Mouse (Mus musculus) intestine, postnatal 0 days (tissue): ENCODE measurements at regions not wholly inside any gene's neighbourhood (a gene's known extent, or its start where the extent isn't known, plus 50 kb on each side); places are given as distances from the start of the nearest gene placed in this dataset.

Experiments
- ATAC-seq: fragments of 200-750 bp; cut with Nextera tagmentation; 2 replicates; pipeline ENCODE4 v1.8.0; 2017; ENCODE audit warnings: mild to moderate bottlenecking, moderate TSS enrichment, moderate library complexity
- H3K27ac ChIP-seq: fragments of 300-500 bp; sonication (generic); 2 replicates; pipeline ENCODE4 v1.5.1; 2014; ENCODE audit warnings: mild to moderate bottlenecking, low read depth, low read length, moderate library complexity
- H3K27me3 ChIP-seq: fragments of 300-500 bp; sonication (generic); replicated peaks from 2 replicates; pipeline ENCODE4 v1.6.1; 2014; ENCODE audit warnings: low read length, mixed read lengths; ENCODE audit not compliant: control insufficient read depth, insufficient read depth
- H3K36me3 ChIP-seq: fragments of 300-500 bp; sonication (generic); 2 replicates; pipeline ENCODE4 v1.6.1; 2014; ENCODE audit warnings: mild to moderate bottlenecking, moderate library complexity; ENCODE audit not compliant: control insufficient read depth, insufficient read depth
- H3K4me1 ChIP-seq: fragments of 300-500 bp; sonication (generic); replicated peaks from 2 replicates; pipeline ENCODE4 v1.6.1; 2014; ENCODE audit warnings: antibody characterized with exemption, low read length, mixed read lengths; ENCODE audit not compliant: control insufficient read depth, insufficient read depth
- H3K4me2 ChIP-seq: fragments of 300-500 bp; sonication (generic); replicated peaks from 2 replicates; pipeline ENCODE4 v1.6.1; 2014; ENCODE audit warnings: low read depth, mild to moderate bottlenecking, moderate library complexity
- H3K4me3 ChIP-seq: fragments of 300-500 bp; sonication (generic); 2 replicates; pipeline ENCODE4 v1.5.1; 2014; ENCODE audit warnings: low read depth, low read length
- H3K9ac ChIP-seq: fragments of 300-500 bp; sonication (generic); 2 replicates; pipeline ENCODE4 v1.6.1; 2014; ENCODE audit warnings: mild to moderate bottlenecking, low read depth, low read length
- H3K9me3 ChIP-seq: fragments of 300-500 bp; sonication (generic); 2 replicates; pipeline ENCODE4 v1.6.1; 2016; ENCODE audit warnings: mixed run types; ENCODE audit not compliant: control insufficient read depth
- CTCF ChIP-seq: sonication (generic); IDR thresholded peaks from 2 replicates; pipeline ENCODE4 v1.5.1; 2016; ENCODE audit warnings: low read depth, mild to moderate bottlenecking, control low read depth, antibody characterized with exemption, moderate library complexity
- WGBS: fragments of 180-500 bp; shearing (Covaris S2); extraction: QIAGEN DNeasy Blood & Tissue Kit; methylation state at CpG from one replicate; pipeline ENCODE4 v1.1.7; 2014; 5-methylcytosine and 5-hydroxymethylcytosine counted together

DNA sequence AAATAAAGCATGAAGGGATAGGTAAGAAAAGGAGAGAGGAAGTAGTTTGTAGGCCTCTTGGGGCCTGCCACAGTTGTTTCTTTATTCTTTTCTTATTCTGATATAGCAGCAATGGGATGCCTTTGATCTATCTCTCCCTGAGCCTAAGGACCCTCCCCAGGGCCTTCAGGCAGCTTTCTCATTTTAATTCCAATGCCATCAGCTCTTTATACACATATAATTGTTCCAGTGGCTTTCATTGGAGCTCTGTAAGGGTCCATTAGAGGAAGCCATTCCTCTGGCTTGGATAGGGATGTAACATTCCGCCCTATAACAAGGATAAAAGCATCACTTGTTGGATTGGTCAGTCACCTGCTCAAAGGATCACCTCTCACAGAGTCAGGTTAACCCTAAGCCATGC is 491.6 kb downstream of the Cntn6 start:
- H3K36me3 ChIP-seq: no peaks in the 10 kb centered on the region
- H3K9ac ChIP-seq: no peak overlapping the region
- H3K4me1 ChIP-seq: no peaks in the 10 kb centered on the region
- ATAC-seq: no peak
- H3K27ac ChIP-seq: no peak overlapping the region
- H3K4me2 ChIP-seq: no peak overlapping the region
- no peaks in the 10 kb centered on the region for H3K27me3 ChIP-seq
- WGBS: 81% methylated on average over 1 of the region's 1 CpGs
- H3K9me3 ChIP-seq: no peaks in the 10 kb centered on the region
- H3K4me3 ChIP-seq: no peak overlapping the region
- no peak for TF ChIP-seq CTCF

GRCm38 (mm10) chr6:104989863-104990262 is 497.3 kb downstream of the Cntn6 start:
- no peak overlapping the region for H3K4me2 ChIP-seq
- no peak overlapping the region for H3K9ac ChIP-seq
- no peaks in the 10 kb centered on the region for H3K9me3 ChIP-seq
- H3K27ac ChIP-seq: no peak overlapping the region
- no peaks in the 10 kb centered on the region for H3K36me3 ChIP-seq
- H3K4me3 ChIP-seq: no peak overlapping the region
- no peak for TF ChIP-seq CTCF
- H3K4me1 ChIP-seq: no peaks in the 10 kb centered on the region
- 89% methylated on average over 4 of the region's 4 CpGs for WGBS
- H3K27me3 ChIP-seq: no peaks in the 10 kb centered on the region
- no peak for ATAC-seq

GRCm38 (mm10) chr6:104990366-104990765 is 497.8 kb downstream of the Cntn6 start:
- no peaks in the 10 kb centered on the region for H3K9me3 ChIP-seq
- no peaks in the 10 kb centered on the region for H3K36me3 ChIP-seq
- WGBS: 79% methylated on average over 2 of the region's 2 CpGs
- no peaks in the 10 kb centered on the region for H3K27me3 ChIP-seq
- H3K4me1 ChIP-seq: no peaks in the 10 kb centered on the region
- no peak overlapping the region for H3K4me2 ChIP-seq
- H3K9ac ChIP-seq: no peak overlapping the region
- H3K4me3 ChIP-seq: no peak overlapping the region
- no peak overlapping the region for H3K27ac ChIP-seq
- TF ChIP-seq CTCF: no peak
- no peak for ATAC-seq

GRCm38 (mm10) chr6:104999601-105000000 is 507.0 kb downstream of the Cntn6 start:
- 100% methylated on average over 1 of the region's 1 CpGs for WGBS
- Histone ChIP-seq H3K4me3 (no peak overlapping the region), H3K27me3 (no peaks in the 10 kb centered on the region), H3K9ac (no peak overlapping the region), H3K27ac (no peak overlapping the region), H3K9me3 (no peaks in the 10 kb centered on the region), H3K36me3 (no peaks in the 10 kb centered on the region), H3K4me1 (no peaks in the 10 kb centered on the region), H3K4me2 (no peak overlapping the region)
- TF ChIP-seq CTCF: no peak
- no peak for ATAC-seq

GRCm38 (mm10) chr6:105020672-105021071 is 528.1 kb downstream of the Cntn6 start:
- no peaks in the 10 kb centered on the region for H3K9me3 ChIP-seq
- H3K27me3 ChIP-seq: no peaks in the 10 kb centered on the region
- H3K36me3 ChIP-seq: no peaks in the 10 kb centered on the region
- H3K4me2 ChIP-seq: no peak overlapping the region
- H3K9ac ChIP-seq: no peak overlapping the region
- ATAC-seq: no peak
- H3K4me1 ChIP-seq: no peaks in the 10 kb centered on the region
- no peak overlapping the region for H3K27ac ChIP-seq
- H3K4me3 ChIP-seq: no peak overlapping the region
- TF ChIP-seq CTCF: no peak
- WGBS: 56% methylated on average over 4 of the region's 4 CpGs

GRCm38 (mm10) chr6:105021174-105021573 is 528.6 kb downstream of the Cntn6 start:
- TF ChIP-seq CTCF: no peak

GRCm38 (mm10) chr6:105066146-105066545 is 573.6 kb downstream of the Cntn6 start:
- WGBS: 78% methylated on average over 2 of the region's 2 CpGs
- no peak overlapping the region for H3K4me3 ChIP-seq
- H3K27me3 ChIP-seq: no peaks in the 10 kb centered on the region
- H3K9me3 ChIP-seq: no peaks in the 10 kb centered on the region
- no peaks in the 10 kb centered on the region for H3K4me1 ChIP-seq
- no peak overlapping the region for H3K4me2 ChIP-seq
- ATAC-seq: no peak
- no peaks in the 10 kb centered on the region for H3K36me3 ChIP-seq
- H3K9ac ChIP-seq: no peak overlapping the region
- no peak for TF ChIP-seq CTCF
- H3K27ac ChIP-seq: no peak overlapping the region

More at GRCm38 (mm10) chr6:105021174-105021573, 528.6 kb downstream of the Cntn6 start:
- H3K4me2 ChIP-seq: no peak overlapping the region
- H3K4me1 ChIP-seq: no peaks in the 10 kb centered on the region
- no peaks in the 10 kb centered on the region for H3K36me3 ChIP-seq
- H3K27ac ChIP-seq: no peak overlapping the region
- H3K9me3 ChIP-seq: no peaks in the 10 kb centered on the region
- no peaks in the 10 kb centered on the region for H3K27me3 ChIP-seq
- no peak for ATAC-seq
- no peak overlapping the region for H3K9ac ChIP-seq
- 73% methylated on average over 4 of the region's 4 CpGs for WGBS
- no peak overlapping the region for H3K4me3 ChIP-seq
